Mouse (Mus musculus): ENCODE results near the gene Olfr223. TPM values are rescaled to one million over a fixed set of nuclear protein-coding genes. Genes with fewer than 3 reads are reported as not detected.
"Not testable (repeated sequence)": the region's sequence is repeated elsewhere in the genome, so short reads cannot be mapped to it uniquely, and the experiment has no call there.

Olfr223 gene
- polyA plus RNA-seq, 1 experiment from 2014 or later, result not detected

GRCm38 (mm10) chr11:59599211-59599610 is 6.1 kb upstream of the Olfr223 start:
- POLR2A ChIA-PET, result no interaction called here
- no peaks in the 10 kb centered on the region for H3K27me3 ChIP-seq
- no peak for ATAC-seq
- in situ Hi-C loops (cut with MboI; ENCODE audit: low pct_unique_long_range_greater_than_20kb), result no loop called here
- CTCF ChIA-PET, result interaction anchor here (0.7 to 1.8 kb wide), 4 partner anchors 11 to 72 kb away, joined by 3 to 6 read pairs (median 4); no protein-coding TSS in a partner anchor
- TF ChIP-seq CTCF (IDR thresholded peaks at IDR 0.05), result no peak
- DNase-seq (ENCODE audit: low read depth, low spot score), result no peak

GRCm38 (mm10) chr11:59596950-59597349 is 3.9 kb upstream of the Olfr223 start:
- TF ChIP-seq CTCF (IDR thresholded peaks at IDR 0.05), result no peak
- in situ Hi-C loops (cut with MboI; ENCODE audit: low pct_unique_long_range_greater_than_20kb), result no loop called here
- POLR2A ChIA-PET, result no interaction called here
- ATAC-seq (peak; percentile 13), DNase-seq (ENCODE audit: low read depth, low spot score) (no peak)
- no peaks in the 10 kb centered on the region for H3K27me3 ChIP-seq
- CTCF ChIA-PET, result interaction anchor here (1.0 kb wide), 1 partner anchor 71 kb away, joined by 3 read pairs; the partner anchor contains the start of gene Zkscan17

- ChIA-PET POLR2A (interaction anchor here (0.6 kb wide), 1 partner anchor 80 kb away, joined by 3 read pairs; no protein-coding TSS in a partner anchor), CTCF (interaction anchor here (0.7 kb wide), 1 partner anchor 71 kb away, joined by 3 read pairs; no protein-coding TSS in a partner anchor)
- ATAC-seq (no peak), DNase-seq (ENCODE audit: low read depth, low spot score) (no peak)
- TF ChIP-seq CTCF (IDR thresholded peaks at IDR 0.05), result peak; percentile 25
- no peaks in the 10 kb centered on the region for H3K27me3 ChIP-seq
- in situ Hi-C loops (cut with MboI; ENCODE audit: low pct_unique_long_range_greater_than_20kb), result no loop called here
Measured at GRCm38 (mm10) chr11:59596091-59596490, 3.0 kb upstream of the Olfr223 start.

- in situ Hi-C loops (cut with MboI; ENCODE audit: low pct_unique_long_range_greater_than_20kb), result no loop called here
- CTCF ChIA-PET, result no interaction called here
- POLR2A ChIA-PET, result no interaction called here
- DNase-seq (ENCODE audit: low read depth, low spot score) (no peak), ATAC-seq (no peak)
- peaks cover 17% of the 10 kb centered on the region for H3K27me3 ChIP-seq
- no peak for TF ChIP-seq CTCF (IDR thresholded peaks at IDR 0.05)
Measured at GRCm38 (mm10) chr11:59589496-59589895, 3.6 kb downstream of the Olfr223 start.

- TF ChIP-seq CTCF (IDR thresholded peaks at IDR 0.05), result no peak
- POLR2A ChIA-PET, result no interaction called here
- DNase-seq (ENCODE audit: low read depth, low spot score), result no peak
- no peak for ATAC-seq
- H3K27me3 ChIP-seq, result peaks cover 19% of the 10 kb centered on the region
- CTCF ChIA-PET, result no interaction called here
- in situ Hi-C loops (cut with MboI; ENCODE audit: low pct_unique_long_range_greater_than_20kb), result no loop called here
Measured at GRCm38 (mm10) chr11:59584539-59584938, 8.6 kb downstream of the Olfr223 start.

- in situ Hi-C loops (cut with MboI; ENCODE audit: low pct_unique_long_range_greater_than_20kb); POLR2A ChIA-PET; H3K27me3 ChIP-seq; DNase-seq (ENCODE audit: low read depth, low spot score); ATAC-seq: not testable (repeated sequence)
- CTCF ChIA-PET, result interaction anchor here (1.0 kb wide), 1 partner anchor 51 kb away, joined by 3 read pairs; no protein-coding TSS in a partner anchor
Measured at GRCm38 (mm10) chr11:59576135-59576534, 17.0 kb downstream of the Olfr223 start, which contains the start of gene Olfr222. Olfr222 (minus strand) TSS chr11:59576235.

- in situ Hi-C loops (cut with MboI; ENCODE audit: low pct_unique_long_range_greater_than_20kb), result no loop called here
- DNase-seq (ENCODE audit: low read depth, low spot score) (no peak), ATAC-seq (no peak)
- CTCF ChIA-PET, result interaction anchor here (1.0 kb wide), 1 partner anchor 50 kb away, joined by 3 read pairs; no protein-coding TSS in a partner anchor
- TF ChIP-seq CTCF (IDR thresholded peaks at IDR 0.05), result no peak
- peaks cover 4% of the 10 kb centered on the region for H3K27me3 ChIP-seq
- POLR2A ChIA-PET, result no interaction called here
Measured at GRCm38 (mm10) chr11:59575726-59576125, 17.4 kb downstream of the Olfr223 start.

- POLR2A ChIA-PET, result no interaction called here
- in situ Hi-C loops (cut with MboI; ENCODE audit: low pct_unique_long_range_greater_than_20kb), result no loop called here
Measured at GRCm38 (mm10) chr11:59569306-59569705, 23.8 kb downstream of the Olfr223 start.

GRCm38 (mm10) chr11:59562837-59563236 is 30.3 kb downstream of the Olfr223 start:
- ChIA-PET CTCF (no interaction called here), POLR2A (no interaction called here)
- DNase-seq (ENCODE audit: low read depth, low spot score) (no peak), ATAC-seq (no peak)
- TF ChIP-seq CTCF (IDR thresholded peaks at IDR 0.05), result no peak
- in situ Hi-C loops (cut with MboI; ENCODE audit: low pct_unique_long_range_greater_than_20kb), result no loop called here
- peaks cover 5% of the 10 kb centered on the region for H3K27me3 ChIP-seq

More at GRCm38 (mm10) chr11:59569306-59569705, 23.8 kb downstream of the Olfr223 start:
- TF ChIP-seq CTCF (IDR thresholded peaks at IDR 0.05), result peak; percentile 29
- no peak for ATAC-seq
- peaks cover 5% of the 10 kb centered on the region for H3K27me3 ChIP-seq
- DNase-seq (ENCODE audit: low read depth, low spot score), result no peak
- CTCF ChIA-PET, result interaction anchor here (1.1 to 3.7 kb wide), 5 partner anchors 10 to 52 kb away, joined by 3 to 20 read pairs (median 3); partner anchors contain the start of gene Zkscan17

- peaks cover 5% of the 10 kb centered on the region for H3K27me3 ChIP-seq
- no peak for TF ChIP-seq CTCF (IDR thresholded peaks at IDR 0.05)
- ChIA-PET CTCF (no interaction called here), POLR2A (no interaction called here)
- DNase-seq (ENCODE audit: low read depth, low spot score) (no peak), ATAC-seq (no peak)
- in situ Hi-C loops (cut with MboI; ENCODE audit: low pct_unique_long_range_greater_than_20kb), result no loop called here
Measured at GRCm38 (mm10) chr11:59562336-59562735, 30.8 kb downstream of the Olfr223 start.

GRCm38 (mm10) chr11:59560906-59561305 is 32.2 kb downstream of the Olfr223 start:
- CTCF ChIA-PET, result no interaction called here
- no peak for TF ChIP-seq CTCF (IDR thresholded peaks at IDR 0.05)
- in situ Hi-C loops (cut with MboI; ENCODE audit: low pct_unique_long_range_greater_than_20kb), result no loop called here
- no peak for ATAC-seq
- H3K27me3 ChIP-seq, result peaks cover 2% of the 10 kb centered on the region
- POLR2A ChIA-PET, result no interaction called here
- no peak for DNase-seq (ENCODE audit: low read depth, low spot score)

GRCm38 (mm10) chr11:59554535-59554934 is 38.6 kb downstream of the Olfr223 start:
- ATAC-seq, result no peak
- POLR2A ChIA-PET, result interaction anchor here (0.6 kb wide), 1 partner anchor 15 kb away, joined by 3 read pairs; no protein-coding TSS in a partner anchor

More at GRCm38 (mm10) chr11:59554535-59554934, 38.6 kb downstream of the Olfr223 start:
- in situ Hi-C loops (cut with MboI; ENCODE audit: low pct_unique_long_range_greater_than_20kb), result no loop called here
- no peak for TF ChIP-seq CTCF (IDR thresholded peaks at IDR 0.05)
- CTCF ChIA-PET, result no interaction called here
- no peak for DNase-seq (ENCODE audit: low read depth, low spot score)
- H3K27me3 ChIP-seq, result no peaks in the 10 kb centered on the region
